Mouse (Mus musculus): ENCODE results near the gene Usmg5.

Usmg5 gene

GRCm38 (mm10) chr19:47057684-47058083 is 32.8 kb downstream of the Usmg5 start:
- no peak for DNase-seq (ENCODE audit: low spot score)

- no peak for DNase-seq (ENCODE audit: low spot score)
Observed at GRCm38 (mm10) chr19:47053471-47053870, 37.0 kb downstream of the Usmg5 start.

GRCm38 (mm10) chr19:47052927-47053326 is 37.5 kb downstream of the Usmg5 start:
- DNase-seq (ENCODE audit: low spot score): no peak

- peak; percentile 92 for DNase-seq (ENCODE audit: low spot score)
Observed at GRCm38 (mm10) chr19:47050271-47051032, 40.0 kb downstream of the Usmg5 start, which contains the start of gene Pcgf6. TSS of gene Pcgf6 (minus strand) at chr19:47050906.

GRCm38 (mm10) chr19:47049840-47050239 is 40.6 kb downstream of the Usmg5 start:
- no peak for DNase-seq (ENCODE audit: low spot score)

- no peak for DNase-seq (ENCODE audit: low spot score)
Observed at GRCm38 (mm10) chr19:47049061-47049460, 41.4 kb downstream of the Usmg5 start.

- no peak for DNase-seq (ENCODE audit: low spot score)
Observed at GRCm38 (mm10) chr19:47047236-47047833, 43.1 kb downstream of the Usmg5 start.

- no peak for DNase-seq (ENCODE audit: low spot score)
Observed at GRCm38 (mm10) chr19:47046343-47046742, 44.1 kb downstream of the Usmg5 start.

- DNase-seq (ENCODE audit: low spot score): no peak
Observed at GRCm38 (mm10) chr19:47043608-47044007, 46.8 kb downstream of the Usmg5 start.

GRCm38 (mm10) chr19:47040720-47041473 is 49.5 kb downstream of the Usmg5 start:
- no peak for DNase-seq (ENCODE audit: low spot score)

GRCm38 (mm10) chr19:47036596-47036995 is 53.9 kb downstream of the Usmg5 start:
- no peak for DNase-seq (ENCODE audit: low spot score)

- no peak for DNase-seq (ENCODE audit: low spot score)
Observed at GRCm38 (mm10) chr19:47034916-47035315, 55.5 kb downstream of the Usmg5 start.
